Mouse (Mus musculus) liver, embryonic 13.5 days (tissue): ENCODE measurements around the gene Eid2b. TPM values are rescaled to one million over a fixed set of nuclear protein-coding genes. Genes with fewer than 3 reads are reported as not detected.
A peak's percentile ranks its signal among the peaks of the same experiment; 100 is the strongest.
"Not testable (repeated sequence)": the region's sequence is repeated elsewhere in the genome, so short reads cannot be mapped to it uniquely, and the experiment has no call there.

ENCODE experiments used
- ATAC-seq: fragments of 200-750 bp; cut with Nextera tagmentation; 2 replicates; pipeline ENCODE4 v1.8.0; 2017; ENCODE audit warnings: low read depth, mild to moderate bottlenecking, moderate number of reproducible peaks, moderate library complexity
- DNase-seq: peaks from one replicate; pipeline ENCODE4 v3.0.0; 2022
- H3K27ac ChIP-seq: fragments of 300-500 bp; sonication (generic); 2 replicates; pipeline ENCODE4 v1.5.1; 2015; ENCODE audit warnings: moderate library complexity, mild to moderate bottlenecking, inconsistent platforms
- H3K27me3 ChIP-seq: fragments of 300-500 bp; sonication (generic); 2 replicates; pipeline ENCODE4 v1.6.1; 2015; ENCODE audit warnings: mild to moderate bottlenecking, inconsistent platforms
- H3K36me3 ChIP-seq: fragments of 300-500 bp; sonication (generic); 2 replicates; pipeline ENCODE4 v1.6.1; 2015; ENCODE audit warnings: mild to moderate bottlenecking, inconsistent platforms
- H3K4me1 ChIP-seq: fragments of 300-500 bp; sonication (generic); replicated peaks from 2 replicates; pipeline ENCODE4 v1.6.1; 2015; ENCODE audit warnings: inconsistent platforms
- H3K4me2 ChIP-seq: fragments of 300-500 bp; sonication (generic); 2 replicates; pipeline ENCODE4 v1.6.1; 2015; ENCODE audit warnings: inconsistent platforms, mild to moderate bottlenecking, moderate library complexity
- H3K4me3 ChIP-seq: fragments of 300-500 bp; sonication (generic); replicated peaks from 2 replicates; pipeline ENCODE4 v1.5.1; 2015; ENCODE audit warnings: mild to moderate bottlenecking, inconsistent platforms
- H3K9ac ChIP-seq: fragments of 300-500 bp; sonication (generic); 2 replicates; pipeline ENCODE4 v1.6.1; 2015; ENCODE audit warnings: mild to moderate bottlenecking, inconsistent platforms
- H3K9me3 ChIP-seq: fragments of 300-500 bp; sonication (generic); replicated peaks from 2 replicates; pipeline ENCODE4 v1.6.1; 2016; ENCODE audit warnings: inconsistent platforms
- WGBS: fragments of 180-500 bp; shearing (Covaris S2); methylation state at CpG from one replicate; pipeline ENCODE4 v1.1.7; 2015; ENCODE audit not compliant: insufficient replicate concordance; 5-methylcytosine and 5-hydroxymethylcytosine counted together
- polyA plus RNA-seq: library from polyadenylated mRNA; unstranded; fragments of >200 nt; fragmentation: Nextera tagmentation; extraction: Ambion mirVana; gene quantifications from 2 replicates; pipeline ENCODE4 v1.2.1, GENCODE M21; 2015

Eid2b gene
- 2.5 and 2.6 TPM in 2 replicates for polyA plus RNA-seq

DNA sequence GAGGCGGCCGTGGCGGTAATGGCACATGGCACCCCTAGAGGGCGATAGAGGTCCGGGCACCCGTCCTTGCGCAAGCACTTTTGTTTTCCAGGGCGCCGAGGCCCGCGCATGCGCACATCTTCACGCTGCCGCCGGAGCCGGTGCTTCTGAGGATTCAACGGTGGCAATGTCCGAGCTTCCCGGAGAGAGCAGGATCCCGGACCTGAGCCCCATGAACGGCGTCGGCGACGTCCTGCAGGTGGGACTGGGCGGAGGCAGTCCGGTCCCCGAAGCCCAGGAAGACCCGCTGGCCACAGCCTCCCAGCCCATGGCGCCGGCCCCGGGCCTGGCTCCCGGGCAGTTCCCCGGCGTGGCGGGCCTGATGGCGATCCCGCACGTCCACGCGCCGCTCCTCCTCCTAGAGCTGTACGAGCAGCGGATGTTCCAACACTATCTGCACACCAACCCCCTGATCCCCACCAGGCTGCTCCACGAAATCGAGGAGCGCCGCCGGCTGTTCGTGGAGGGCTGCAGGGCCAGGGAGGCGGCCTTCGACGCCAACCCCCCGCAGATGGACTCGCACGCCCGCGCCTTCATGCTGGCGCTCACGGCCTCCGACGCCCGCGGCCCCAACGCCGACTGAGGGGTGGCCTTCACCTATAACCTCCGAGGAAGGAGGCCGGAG lies at the start of gene Eid2b:
Gene Eid2b (plus strand): TSS at position 125 of the 664 bp plus-strand sequence.
- DNase-seq (peak; percentile 90), ATAC-seq (peak; percentile 78)
- H3K9me3 ChIP-seq: no peaks in the 10 kb centered on the region
- no peaks in the 10 kb centered on the region for H3K36me3 ChIP-seq
- peak within 1 kb of the TSS; percentile 75 for H3K4me3 ChIP-seq
- peaks cover 9% of the 10 kb centered on the region for H3K4me1 ChIP-seq
- peak within 1 kb of the TSS; percentile 55 for H3K27ac ChIP-seq
- H3K4me2 ChIP-seq: peak within 1 kb of the TSS; percentile 92
- peak within 1 kb of the TSS; percentile 86 for H3K9ac ChIP-seq
- 4% methylated on average over 68 of the region's 68 CpGs for WGBS
- no peaks in the 10 kb centered on the region for H3K27me3 ChIP-seq

DNA sequence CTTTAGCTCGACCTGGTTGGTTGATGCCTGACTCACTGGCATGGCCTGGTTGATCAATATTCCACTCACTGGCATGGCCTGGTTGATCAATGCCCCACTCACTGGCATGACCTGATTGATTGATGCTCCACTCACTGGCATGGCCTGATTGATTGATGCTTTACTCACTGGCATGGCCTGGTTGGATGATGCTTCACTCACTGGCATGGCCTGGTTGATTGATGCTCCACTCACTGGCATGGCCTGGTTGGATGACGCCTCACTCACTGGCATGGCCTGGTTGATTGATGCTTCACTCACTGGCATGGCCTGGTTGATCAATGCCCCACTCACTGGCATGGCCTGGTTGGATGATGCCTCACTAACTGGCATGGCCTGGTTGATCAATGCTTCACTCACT lies 33.6 kb upstream of the Eid2b start:
- not testable (repeated sequence) for H3K36me3 ChIP-seq, DNase-seq, H3K4me1 ChIP-seq, ATAC-seq, H3K9me3 ChIP-seq, H3K4me2 ChIP-seq, H3K9ac ChIP-seq, H3K4me3 ChIP-seq, H3K27me3 ChIP-seq, H3K27ac ChIP-seq
- WGBS: 46% methylated on average over 2 of the region's 2 CpGs

DNA sequence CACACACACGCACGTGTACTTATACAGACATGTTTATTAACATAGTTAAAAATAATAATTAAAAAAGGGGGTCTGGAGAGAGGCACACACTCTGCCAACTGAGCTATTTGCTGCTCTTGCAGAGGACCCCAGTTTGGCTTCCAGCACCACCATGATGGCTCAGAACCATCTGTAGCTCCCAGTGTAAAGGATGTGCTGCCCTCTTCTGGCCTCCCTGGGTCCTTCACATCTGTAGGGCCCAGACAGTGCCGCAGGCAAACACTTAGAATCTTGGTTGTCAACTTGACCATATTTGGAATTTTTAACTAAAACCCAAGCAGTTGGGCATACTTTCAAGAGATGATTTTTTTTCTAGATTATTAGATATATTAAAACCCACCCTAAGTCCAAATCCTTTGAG lies 28.6 kb upstream of the Eid2b start:
- Histone ChIP-seq H3K27me3 (no peaks in the 10 kb centered on the region), H3K4me3 (no peak overlapping the region), H3K9ac (no peak overlapping the region), H3K9me3 (no peaks in the 10 kb centered on the region), H3K27ac (no peak overlapping the region), H3K4me2 (no peak overlapping the region), H3K36me3 (no peaks in the 10 kb centered on the region), H3K4me1 (no peaks in the 10 kb centered on the region)
- DNase-seq (no peak), ATAC-seq (no peak)
- 84% methylated on average over 3 of the region's 3 CpGs for WGBS

DNA sequence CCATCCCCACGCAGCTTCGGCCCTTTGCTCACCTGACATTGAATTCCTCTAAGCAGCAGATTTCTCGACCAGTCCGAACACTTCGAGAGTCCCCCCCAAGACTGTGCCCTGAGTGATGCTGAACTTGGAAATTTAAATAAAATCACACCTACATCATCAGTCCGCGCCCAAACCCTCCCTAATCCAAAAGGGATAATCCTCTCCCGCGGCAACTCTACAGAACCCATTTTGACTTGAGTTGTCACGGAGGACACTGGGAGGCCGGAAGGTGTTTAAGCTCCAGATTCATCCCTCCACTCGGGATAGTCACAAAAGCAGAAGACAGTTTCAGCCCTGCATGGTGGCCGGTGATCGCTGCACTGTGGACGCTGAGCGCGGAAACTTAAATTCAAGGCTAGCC lies 25.6 kb upstream of the Eid2b start:
- Histone ChIP-seq H3K9ac (no peak overlapping the region), H3K27me3 (no peaks in the 10 kb centered on the region), H3K4me1 (no peaks in the 10 kb centered on the region), H3K27ac (no peak overlapping the region), H3K4me2 (no peak overlapping the region), H3K9me3 (peaks cover 3% of the 10 kb centered on the region; the same call in 1 of the 2 replicates), H3K36me3 (no peaks in the 10 kb centered on the region), H3K4me3 (no peak overlapping the region)
- ATAC-seq: no peak
- DNase-seq: no peak
- 82% methylated on average over 17 of the region's 17 CpGs for WGBS

DNA sequence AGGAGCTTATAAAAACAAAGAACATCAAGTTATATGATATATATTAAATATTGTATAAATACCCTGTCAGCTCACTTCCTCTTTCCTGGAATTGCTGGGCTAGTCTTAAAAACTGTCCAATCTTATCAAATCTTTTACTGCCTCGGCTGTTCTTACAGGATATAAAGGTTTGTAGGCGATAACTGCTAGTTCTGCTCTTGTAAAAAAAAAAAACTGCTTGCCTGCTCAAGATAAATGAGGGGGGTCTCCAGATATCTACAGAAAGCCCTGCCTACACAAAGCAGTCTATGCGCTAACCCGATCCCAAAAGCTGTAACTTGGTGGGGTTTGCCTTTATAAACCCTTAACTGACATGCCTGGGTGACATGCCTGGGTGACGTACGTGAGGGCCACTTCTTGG lies 22.9 kb upstream of the Eid2b start:
- no peaks in the 10 kb centered on the region for H3K4me1 ChIP-seq
- no peak overlapping the region for H3K4me2 ChIP-seq

DNA sequence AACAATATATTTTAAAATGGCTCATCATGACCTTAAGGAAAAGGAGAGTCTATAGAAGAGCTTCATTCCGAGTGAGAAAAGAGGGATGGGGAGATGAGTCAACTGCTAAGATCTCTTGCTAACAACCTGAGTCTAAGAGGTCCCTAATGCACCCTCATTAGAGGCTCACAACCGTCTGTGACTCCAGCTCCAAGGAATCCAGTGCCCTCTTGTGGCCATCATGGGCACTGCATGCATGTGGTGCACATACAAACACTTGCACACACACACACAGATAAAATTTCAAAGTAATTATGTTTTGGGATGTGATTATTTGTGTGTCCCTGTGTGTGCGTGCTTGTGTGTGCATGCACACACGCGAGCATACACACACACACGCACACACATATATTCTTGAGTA lies 22.1 kb upstream of the Eid2b start:
- Histone ChIP-seq H3K9ac (no peak overlapping the region), H3K4me1 (no peaks in the 10 kb centered on the region), H3K9me3 (peaks cover 3% of the 10 kb centered on the region; the same call in 1 of the 2 replicates), H3K4me2 (no peak overlapping the region), H3K4me3 (no peak overlapping the region), H3K27me3 (no peaks in the 10 kb centered on the region), H3K36me3 (no peaks in the 10 kb centered on the region), H3K27ac (no peak overlapping the region)
- no peak for ATAC-seq
- WGBS: 68% methylated on average over 6 of the region's 6 CpGs
- no peak for DNase-seq

More for the DNA sequence above, 22.9 kb upstream of the Eid2b start:
- Histone ChIP-seq H3K4me3 (no peak overlapping the region), H3K9ac (no peak overlapping the region), H3K9me3 (peaks cover 3% of the 10 kb centered on the region; the same call in 1 of the 2 replicates), H3K27me3 (no peaks in the 10 kb centered on the region), H3K36me3 (no peaks in the 10 kb centered on the region), H3K27ac (no peak overlapping the region)
- WGBS: 47% methylated on average over 6 of the region's 6 CpGs
- DNase-seq (no peak), ATAC-seq (no peak)

DNA sequence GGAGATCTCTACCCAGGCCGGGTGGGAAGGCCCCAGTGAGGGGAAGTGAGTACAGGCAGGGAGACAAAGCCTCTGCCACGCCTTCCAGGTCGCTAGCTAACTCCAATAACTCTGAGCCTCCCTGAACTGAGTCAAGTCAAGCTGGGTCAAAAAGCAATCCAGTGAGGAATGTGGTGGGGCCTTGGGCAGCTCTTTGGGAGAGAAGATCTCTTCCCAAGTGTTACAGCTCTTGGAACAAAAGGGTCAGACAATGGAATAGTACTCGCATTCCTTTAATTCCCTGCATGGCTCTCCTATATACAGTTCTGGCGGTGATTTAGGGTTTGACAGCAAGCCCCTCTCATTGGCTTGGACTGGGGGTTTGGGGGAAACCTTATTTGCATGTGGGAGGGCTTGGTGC lies 14.7 kb upstream of the Eid2b start:
- Histone ChIP-seq H3K9ac (no peak overlapping the region), H3K27ac (no peak overlapping the region), H3K4me2 (no peak overlapping the region), H3K27me3 (peaks cover 17% of the 10 kb centered on the region), H3K36me3 (no peaks in the 10 kb centered on the region), H3K9me3 (no peaks in the 10 kb centered on the region), H3K4me3 (no peak overlapping the region), H3K4me1 (peaks cover 3% of the 10 kb centered on the region; the same call in 1 of the 2 replicates)
- ATAC-seq: no peak
- WGBS: 42% methylated on average over 5 of the region's 5 CpGs
- DNase-seq: no peak

DNA sequence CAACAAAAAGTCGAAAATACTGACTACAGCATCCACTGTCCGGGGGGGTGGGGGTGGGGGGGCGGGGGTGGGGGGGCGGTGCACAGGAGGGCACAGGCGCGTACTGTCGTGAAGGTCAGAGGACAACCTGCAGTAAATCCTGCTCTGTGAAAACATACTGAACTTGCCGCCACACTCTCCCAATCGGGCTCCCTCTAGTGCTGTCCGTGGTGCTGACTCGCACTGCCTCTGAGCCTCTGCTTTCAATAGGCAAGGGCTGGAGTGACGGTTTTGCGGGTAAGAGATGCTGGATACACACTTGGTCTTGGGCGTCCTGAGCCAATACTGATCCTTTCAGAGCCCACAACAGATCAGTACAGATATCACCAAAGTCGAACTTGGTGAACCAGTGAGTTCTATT lies 13.8 kb upstream of the Eid2b start:
- peaks cover 26% of the 10 kb centered on the region for H3K27me3 ChIP-seq
- WGBS: 6% methylated on average over 14 of the region's 15 CpGs
- H3K4me2 ChIP-seq: no peak overlapping the region
- H3K9ac ChIP-seq: no peak overlapping the region
- no peaks in the 10 kb centered on the region for H3K36me3 ChIP-seq
- peak; percentile 29; the same call in 1 of the 2 replicates for ATAC-seq
- H3K9me3 ChIP-seq: no peaks in the 10 kb centered on the region
- H3K4me1 ChIP-seq: peaks cover 9% of the 10 kb centered on the region
- DNase-seq: peak; percentile 44
- no peak overlapping the region for H3K27ac ChIP-seq
- no peak overlapping the region for H3K4me3 ChIP-seq

DNA sequence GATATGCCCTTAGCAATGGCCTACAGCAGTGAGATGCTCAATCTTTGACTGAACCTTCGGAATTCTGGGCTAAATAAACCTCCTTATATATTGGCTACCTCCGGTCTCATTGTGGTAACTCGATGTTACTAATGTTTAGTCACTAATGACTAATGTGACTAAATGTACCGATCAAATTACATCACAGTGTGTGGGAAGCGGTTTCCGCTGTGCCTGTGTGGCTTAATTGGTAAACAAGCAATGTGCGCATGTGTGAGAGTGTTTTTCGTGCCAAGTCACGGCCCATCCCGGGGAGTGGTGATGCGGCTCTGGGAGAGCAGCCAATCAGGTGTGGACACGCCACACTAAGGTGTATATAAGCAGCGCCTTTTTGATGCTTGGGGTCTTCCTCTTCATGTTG lies 12.1 kb upstream of the Eid2b start:
- 74% methylated on average over 13 of the region's 13 CpGs for WGBS
- no peak overlapping the region for H3K4me2 ChIP-seq

DNA sequence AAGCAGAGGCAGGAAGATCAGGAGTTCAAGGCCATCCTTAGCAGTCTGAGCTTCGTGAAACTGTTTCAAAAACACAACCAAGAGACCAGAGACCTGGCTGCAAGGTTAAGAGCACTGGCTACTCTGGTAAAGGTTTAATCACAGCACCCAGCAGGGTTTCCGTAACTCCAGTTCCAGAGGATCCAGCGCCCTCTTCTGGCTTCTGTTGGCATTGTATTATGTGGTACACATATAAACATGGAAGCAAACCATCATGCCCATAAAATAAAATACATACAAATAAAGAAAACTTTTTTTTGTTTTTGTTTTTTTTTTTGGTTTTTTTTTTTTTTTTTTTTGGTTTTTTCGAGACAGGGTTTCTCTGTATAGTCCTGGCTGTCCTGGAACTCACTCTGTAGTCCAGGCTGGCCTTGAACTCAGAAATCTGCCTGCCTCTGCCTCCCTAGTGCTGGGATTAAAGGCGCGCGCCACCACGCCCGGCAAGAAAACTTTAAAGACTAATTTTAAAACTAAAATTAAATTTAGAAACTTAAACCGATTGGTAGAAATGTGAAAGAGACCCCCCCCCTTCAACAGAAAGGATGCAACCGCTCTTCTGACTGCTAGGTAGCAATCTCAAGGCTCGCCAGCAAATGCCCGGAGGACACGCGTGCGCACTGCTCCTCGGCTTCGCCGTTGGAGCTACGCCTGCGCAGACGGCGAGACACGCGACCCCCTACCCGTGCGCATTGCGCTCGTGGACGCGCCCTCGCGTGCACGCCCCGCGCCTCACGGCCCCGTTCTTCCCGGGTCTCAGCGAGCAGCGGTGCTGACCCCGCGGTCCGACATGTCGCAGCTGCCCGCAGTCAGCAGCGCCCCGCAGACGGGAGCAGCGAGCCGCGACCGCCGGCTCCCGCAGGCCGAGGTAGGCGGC lies 10.2 kb upstream of the Eid2b start, which contains the start of gene Eid2:
Gene Eid2 (plus strand): TSS at position 753 of the 913 bp plus-strand sequence.
- peaks cover 9% of the 10 kb centered on the region for H3K4me1 ChIP-seq
- peak; percentile 48 for DNase-seq
- peak within 1 kb of the TSS; percentile 67 for H3K4me3 ChIP-seq
- WGBS: 6% methylated on average over 57 of the region's 57 CpGs
- peak within 1 kb of the TSS; percentile 74 for H3K4me2 ChIP-seq
- peak within 1 kb of the TSS; percentile 73 for H3K9ac ChIP-seq
- H3K36me3 ChIP-seq: no peaks in the 10 kb centered on the region
- peaks cover 32% of the 10 kb centered on the region for H3K27me3 ChIP-seq
- peak; percentile 55 for ATAC-seq
- no peak within 1 kb of the TSS for H3K27ac ChIP-seq
- no peaks in the 10 kb centered on the region for H3K9me3 ChIP-seq

More for the DNA sequence above, 12.1 kb upstream of the Eid2b start:
- Histone ChIP-seq H3K4me1 (peaks cover 9% of the 10 kb centered on the region), H3K27ac (no peak overlapping the region), H3K9me3 (no peaks in the 10 kb centered on the region), H3K36me3 (no peaks in the 10 kb centered on the region), H3K27me3 (peaks cover 32% of the 10 kb centered on the region), H3K9ac (no peak overlapping the region), H3K4me3 (no peak overlapping the region)
- ATAC-seq (no peak), DNase-seq (no peak)

DNA sequence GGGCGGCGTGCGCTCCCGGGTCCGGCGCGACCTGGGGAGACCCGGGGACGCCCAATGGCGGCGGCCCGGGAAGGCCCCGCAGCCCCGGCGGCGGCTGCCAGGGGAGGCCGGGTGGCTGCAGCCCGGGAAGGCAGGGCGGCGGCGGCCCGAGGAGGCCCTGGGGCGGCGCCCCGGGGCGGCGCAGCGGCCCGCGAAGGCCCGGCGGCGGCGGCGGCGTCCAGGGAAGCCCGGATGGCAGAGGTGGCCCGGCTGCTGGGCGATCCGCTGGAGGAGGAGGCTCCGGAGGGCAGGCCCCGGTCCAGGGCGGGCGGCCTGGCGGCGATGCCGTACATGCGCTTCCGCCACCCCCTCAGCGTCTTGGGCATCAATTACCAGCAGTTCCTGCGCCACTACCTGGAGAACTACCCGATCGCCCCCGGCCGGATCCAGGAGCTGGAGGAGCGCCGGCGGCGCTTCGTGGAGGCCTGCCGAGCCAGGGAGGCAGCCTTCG lies 9.5 kb upstream of the Eid2b start:
- Histone ChIP-seq H3K9ac (peak overlapping the region; percentile 73), H3K36me3 (no peaks in the 10 kb centered on the region), H3K27me3 (peaks cover 32% of the 10 kb centered on the region), H3K4me3 (peak overlapping the region; percentile 67), H3K4me2 (peak overlapping the region; percentile 74), H3K4me1 (peaks cover 9% of the 10 kb centered on the region), H3K27ac (no peak overlapping the region), H3K9me3 (no peaks in the 10 kb centered on the region)
- under 1% methylated on average over 61 of the region's 62 CpGs for WGBS
- DNase-seq (peak; percentile 17), ATAC-seq (peak; percentile 66)
